Mouse (Mus musculus): Measurements from ENCODE around the gene Ankrd2. TPM values are rescaled to one million over a fixed set of nuclear protein-coding genes. Genes with fewer than 3 reads are reported as not detected.

The Ankrd2 gene
- polyA plus RNA-seq, 1 experiment from 2014 or later, result 0.36 TPM

- H3K4me3 ChIP-seq, result peak overlapping the region; percentile 92
- H3K4me1 ChIP-seq, result peaks cover 20% of the 10 kb centered on the region
- H3K9ac ChIP-seq (replicated peaks), result peak overlapping the region; percentile 85
- H3K36me3 ChIP-seq, result no peaks in the 10 kb centered on the region
- peak; percentile 1; the same call in 1 of the 2 replicates for ATAC-seq (replicated peaks)
- WGBS, result 5% methylated on average over 10 of the region's 10 CpGs
- H3K27ac ChIP-seq (replicated peaks), result peak overlapping the region; percentile 75
- H3K9me3 ChIP-seq, result no peaks in the 10 kb centered on the region
- peak overlapping the region; percentile 94 for H3K4me2 ChIP-seq (replicated peaks)
- no peaks in the 10 kb centered on the region for H3K27me3 ChIP-seq
Observed at GRCm38 (mm10) chr19:42085690-42086089, 49.9 kb downstream of the Ankrd2 start.

- Histone ChIP-seq H3K36me3 (no peaks in the 10 kb centered on the region), H3K9ac (replicated peaks) (peak within 1 kb of the TSS; percentile 85), H3K4me3 (peak within 1 kb of the TSS; percentile 92), H3K27ac (replicated peaks) (peak within 1 kb of the TSS; percentile 75), H3K27me3 (no peaks in the 10 kb centered on the region), H3K4me2 (replicated peaks) (peak within 1 kb of the TSS; percentile 94), H3K4me1 (peaks cover 24% of the 10 kb centered on the region), H3K9me3 (no peaks in the 10 kb centered on the region)
- 0% methylated on average over 21 of the region's 21 CpGs for WGBS
- peak; percentile 85 for ATAC-seq (replicated peaks)
Observed at GRCm38 (mm10) chr19:42086166-42086565, 50.4 kb downstream of the Ankrd2 start, which contains the start of gene Morn4. Gene Morn4, minus strand, starts transcription at chr19:42086357.

- H3K36me3 ChIP-seq, result 0 out of 2 replicates have a peak, but pooled peaks cover 6% of the 10 kb centered on the region
- 0 out of 2 replicates have a peak overlapping the region, but pooled peaks have one; percentile 21 for H3K9ac ChIP-seq (replicated peaks)
- peak overlapping the region; percentile 83 for H3K4me3 ChIP-seq
- H3K9me3 ChIP-seq, result no peaks in the 10 kb centered on the region
- peak overlapping the region; percentile 73 for H3K27ac ChIP-seq (replicated peaks)
- H3K27me3 ChIP-seq, result no peaks in the 10 kb centered on the region
- ATAC-seq (replicated peaks), result no peak
- H3K4me2 ChIP-seq (replicated peaks), result peak overlapping the region; percentile 63
- WGBS, result 19% methylated on average over 14 of the region's 14 CpGs
- peaks cover 40% of the 10 kb centered on the region for H3K4me1 ChIP-seq
Observed at GRCm38 (mm10) chr19:42089103-42089747, 53.4 kb downstream of the Ankrd2 start.

- 1% methylated on average over 53 of the region's 55 CpGs for WGBS
- H3K36me3 ChIP-seq, result 0 out of 2 replicates have a peak, but pooled peaks cover 6% of the 10 kb centered on the region
- no peaks in the 10 kb centered on the region for H3K9me3 ChIP-seq
- H3K4me3 ChIP-seq, result peak within 1 kb of the TSS; percentile 83
- H3K4me1 ChIP-seq, result peaks cover 44% of the 10 kb centered on the region
- H3K27ac ChIP-seq (replicated peaks), result peak within 1 kb of the TSS; percentile 87
- ATAC-seq (replicated peaks), result peak; percentile 98
- H3K9ac ChIP-seq (replicated peaks), result peak within 1 kb of the TSS; percentile 81
- no peaks in the 10 kb centered on the region for H3K27me3 ChIP-seq
- H3K4me2 ChIP-seq (replicated peaks), result peak within 1 kb of the TSS; percentile 64
Observed at GRCm38 (mm10) chr19:42089748-42090595, 54.2 kb downstream of the Ankrd2 start, which contains the start of gene Pi4k2a. Gene Pi4k2a, plus strand, starts transcription at chr19:42090470.

DNA sequence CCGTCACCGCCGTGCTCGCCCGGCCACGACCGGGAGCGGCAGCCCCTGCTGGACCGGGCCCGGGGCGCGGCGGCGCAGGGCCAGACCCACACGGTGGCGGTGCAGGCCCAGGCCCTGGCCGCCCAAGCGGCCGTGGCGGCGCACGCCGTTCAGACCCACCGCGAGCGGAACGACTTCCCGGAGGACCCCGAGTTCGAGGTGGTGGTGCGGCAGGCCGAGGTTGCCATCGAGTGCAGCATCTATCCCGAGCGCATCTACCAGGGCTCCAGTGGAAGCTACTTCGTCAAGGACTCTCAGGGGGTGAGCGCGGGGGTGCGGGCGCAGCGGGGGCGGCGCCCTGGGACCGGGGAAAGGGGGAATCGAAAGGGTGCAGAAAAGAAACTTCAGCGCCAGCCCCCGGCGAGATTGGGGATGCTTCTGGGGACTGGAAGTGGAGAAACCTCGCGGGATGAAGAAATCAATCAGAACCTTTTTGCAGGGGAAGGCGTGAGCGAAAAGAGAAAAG is 54.9 kb downstream of the Ankrd2 start:
- Histone ChIP-seq H3K27me3 (no peaks in the 10 kb centered on the region), H3K4me3 (peak overlapping the region; percentile 83), H3K36me3 (0 out of 2 replicates have a peak, but pooled peaks cover 6% of the 10 kb centered on the region), H3K4me2 (replicated peaks) (peak overlapping the region; percentile 64), H3K4me1 (peaks cover 39% of the 10 kb centered on the region), H3K9me3 (no peaks in the 10 kb centered on the region), H3K9ac (replicated peaks) (peak overlapping the region; percentile 81), H3K27ac (replicated peaks) (peak overlapping the region; percentile 87)
- peak; percentile 70 for ATAC-seq (replicated peaks)
- WGBS, result under 1% methylated on average over 52 of the region's 52 CpGs

Other genes starting within 250 kb of the Ankrd2 start
- 10.6 and 11.2 TPM in 2 replicates for gene Arhgap19, start 234.0 kb upstream of the Ankrd2 start, polyA plus RNA-seq (2015; fragmentation: Nextera tagmentation; extraction: Ambion mirVana)
- gene Frat1, start 206.0 kb upstream of the Ankrd2 start, polyA plus RNA-seq (2015; fragmentation: Nextera tagmentation; extraction: Ambion mirVana), result 34.7 and 35.1 TPM in 2 replicates
- gene Frat2, start 187.9 kb upstream of the Ankrd2 start, polyA plus RNA-seq (2015; fragmentation: Nextera tagmentation; extraction: Ambion mirVana), result 16.9 and 17.9 TPM in 2 replicates
- gene Rrp12, start 139.8 kb upstream of the Ankrd2 start, polyA plus RNA-seq (2015; fragmentation: Nextera tagmentation; extraction: Ambion mirVana), result 16.7 and 17.3 TPM in 2 replicates
- gene Pgam1, start 124.1 kb upstream of the Ankrd2 start, polyA plus RNA-seq (2015; fragmentation: Nextera tagmentation; extraction: Ambion mirVana), result 463 and 466 TPM in 2 replicates
- 76.8 and 78.4 TPM in 2 replicates for gene Exosc1, start 102.6 kb upstream of the Ankrd2 start, polyA plus RNA-seq (2015; fragmentation: Nextera tagmentation; extraction: Ambion mirVana)
- gene Zdhhc16, start 102.5 kb upstream of the Ankrd2 start, polyA plus RNA-seq (2015; fragmentation: Nextera tagmentation; extraction: Ambion mirVana), result 88.5 and 96.9 TPM in 2 replicates
- gene Mms19, start 54.8 kb upstream of the Ankrd2 start, polyA plus RNA-seq (2015; fragmentation: Nextera tagmentation; extraction: Ambion mirVana), result 34.8 and 36.4 TPM in 2 replicates
- gene Ubtd1, start 54.2 kb upstream of the Ankrd2 start, polyA plus RNA-seq (2015; fragmentation: Nextera tagmentation; extraction: Ambion mirVana), result 8.7 and 9.9 TPM in 2 replicates
- gene Hoga1, start 9.6 kb downstream of the Ankrd2 start, polyA plus RNA-seq (2015; fragmentation: Nextera tagmentation; extraction: Ambion mirVana), result 0.96 and 1.2 TPM in 2 replicates
- not detected in 2 replicates for gene 4933411K16Rik, start 16.2 kb downstream of the Ankrd2 start, polyA plus RNA-seq (2015; fragmentation: Nextera tagmentation; extraction: Ambion mirVana)
- 163 and 169 TPM in 2 replicates for gene Morn4, start 50.4 kb downstream of the Ankrd2 start, polyA plus RNA-seq (2015; fragmentation: Nextera tagmentation; extraction: Ambion mirVana)
- 29.4 and 33.6 TPM in 2 replicates for gene Pi4k2a, start 54.5 kb downstream of the Ankrd2 start, polyA plus RNA-seq (2015; fragmentation: Nextera tagmentation; extraction: Ambion mirVana)
- 7.2 and 8.1 TPM in 2 replicates for gene Avpi1, start 93.1 kb downstream of the Ankrd2 start, polyA plus RNA-seq (2015; fragmentation: Nextera tagmentation; extraction: Ambion mirVana)
- 1.7 and 2.6 TPM in 2 replicates for gene Marveld1, start 111.4 kb downstream of the Ankrd2 start, polyA plus RNA-seq (2015; fragmentation: Nextera tagmentation; extraction: Ambion mirVana)
- gene Zfyve27, start 128.0 kb downstream of the Ankrd2 start, polyA plus RNA-seq (2015; fragmentation: Nextera tagmentation; extraction: Ambion mirVana), result 64.1 and 64.8 TPM in 2 replicates
- 0.54 and 0.78 TPM in 2 replicates for gene Sfrp5, start 166.3 kb downstream of the Ankrd2 start, polyA plus RNA-seq (2015; fragmentation: Nextera tagmentation; extraction: Ambion mirVana)
- 28.6 and 31.5 TPM in 2 replicates for gene Golga7b, start 211.6 kb downstream of the Ankrd2 start, polyA plus RNA-seq (2015; fragmentation: Nextera tagmentation; extraction: Ambion mirVana)

Data from forebrain, embryonic 15.5 days (tissue).